Mouse (Mus musculus): ENCODE measurements around the gene Neurl3. TPM values are rescaled to one million over a fixed set of nuclear protein-coding genes. Genes with fewer than 3 reads are reported as not detected.

Gene Neurl3
- total and polyA plus RNA-seq, 3 experiments, result 0.08 to 0.09 (median 0.08) TPM

DNA sequence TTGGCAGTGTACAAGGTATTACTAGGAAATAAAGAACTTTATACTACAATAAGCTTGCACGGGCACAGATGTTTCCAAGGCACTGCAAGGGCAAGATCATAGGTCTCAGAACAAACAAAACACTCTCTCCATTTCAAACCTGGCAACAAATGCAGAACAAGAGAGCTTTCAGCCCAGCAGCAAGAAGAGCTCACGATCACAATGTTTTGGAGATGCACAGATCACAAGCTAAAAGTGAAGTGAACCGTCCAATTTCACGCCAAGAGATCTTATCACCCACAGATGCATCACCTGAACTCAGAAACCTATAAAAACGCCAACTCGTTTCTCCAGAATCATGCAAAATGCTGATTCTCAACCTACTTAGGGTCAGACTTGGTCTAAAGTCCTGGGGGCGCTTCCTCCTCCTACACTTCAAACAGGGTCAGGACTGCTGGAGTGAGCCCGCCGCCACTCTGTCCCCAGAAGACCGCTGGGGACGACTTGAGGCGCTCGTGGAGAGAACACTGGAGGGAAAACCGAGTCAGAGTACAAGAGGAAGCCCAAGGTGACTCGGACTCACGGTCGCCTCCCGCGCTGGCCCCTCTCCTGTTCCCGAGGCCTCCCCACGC is 30.9 kb downstream of the Neurl3 start:
- H3K27ac ChIP-seq (ENCODE audit: insufficient read depth, low read depth), result peak overlapping the region; percentile 50
- H3K79me2 ChIP-seq (replicated peaks; ENCODE audit: control insufficient read depth, extremely low read depth, insufficient read depth, poor library complexity, severe bottlenecking), result peaks cover 43% of the 10 kb centered on the region
- H3K4me2 ChIP-seq (ENCODE audit: insufficient read depth, low read depth, poor library complexity, severe bottlenecking), result peak overlapping the region; percentile 89
- TF ChIP-seq CTCF (conservative IDR thresholded peaks at IDR 0.05 in 1 of 2, IDR thresholded peaks at IDR 0.05 in 1 of 2; ENCODE audit: low read depth in 2 of 2, low read length in 2 of 2), result no peak
- no peak for TF ChIP-seq ZC3H11A (IDR thresholded peaks at IDR 0.05; ENCODE audit: low read depth, low read length)
- TF ChIP-seq ZKSCAN1 (IDR thresholded peaks at IDR 0.05; ENCODE audit: borderline replicate concordance, low read depth, low read length), result no peak
- H3K36me3 ChIP-seq (replicated peaks in 1 of 2; ENCODE audit: control insufficient read depth in 1 of 2, insufficient read depth in 1 of 2, low read length in 1 of 2), result peaks cover 0 to 16% of the 10 kb centered on the region in 2 experiments
- DNase-seq (ENCODE audit: extremely low read depth), result no peak
- no peaks in the 10 kb centered on the region for H3K9me3 ChIP-seq (replicated peaks; ENCODE audit: low read length)
- dilution Hi-C loops (cut with MboI; ENCODE audit: extremely low pct_ligation_motif_present, extremely low pct_unique_long_range_greater_than_20kb, low sequenced_read_pairs), result no loop called here
- peak overlapping the region; percentile 74 for H3K9ac ChIP-seq (ENCODE audit: insufficient read depth, low read depth)
- H3K4me3 ChIP-seq (replicated peaks in 1 of 3; ENCODE audit: low read depth in 2 of 3, low read length in 2 of 3, poor library complexity in 1 of 3), result peak overlapping the region; percentile 84 to 95 (median 93)
- H3K27me3 ChIP-seq (replicated peaks), result no peaks in the 10 kb centered on the region
- H3K4me1 ChIP-seq (ENCODE audit: control insufficient read depth in 1 of 2, insufficient read depth in 2 of 2), result peaks cover 16 to 49% of the 10 kb centered on the region in 2 experiments
- in situ Hi-C loops (cut with MboI; ENCODE audit: low pct_ligation_motif_present, low pct_unique_long_range_greater_than_20kb, low sequenced_read_pairs), result no loop called here

DNA sequence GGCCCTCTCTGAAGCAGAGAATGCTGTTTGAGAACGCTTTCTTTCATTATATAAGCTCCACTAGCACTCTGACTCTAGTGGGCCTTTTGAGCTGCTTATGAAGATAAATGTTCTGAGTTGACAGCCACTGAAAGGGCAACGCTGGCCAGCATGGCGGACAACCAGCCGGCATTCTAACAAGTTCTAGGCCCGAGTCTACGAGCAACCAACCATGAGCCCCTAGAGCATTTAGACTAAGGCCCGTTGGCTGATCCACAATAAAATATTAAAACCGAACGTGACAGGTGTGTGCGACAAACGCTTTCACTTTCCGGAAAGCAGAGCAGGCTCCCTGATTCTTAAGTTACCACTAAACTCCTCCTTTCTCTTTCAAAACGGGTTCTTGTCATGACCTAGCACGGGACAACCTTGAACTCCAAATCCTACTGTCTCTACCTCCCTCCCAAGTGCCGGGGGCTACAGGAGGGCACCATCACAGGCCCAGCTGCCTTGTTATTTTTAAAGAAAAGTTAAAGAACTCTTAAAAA is 32.5 kb downstream of the Neurl3 start:
- H3K36me3 ChIP-seq (replicated peaks in 1 of 2; ENCODE audit: control insufficient read depth in 1 of 2, insufficient read depth in 1 of 2, low read length in 1 of 2), result peaks cover 0 to 25% of the 10 kb centered on the region in 2 experiments
- H3K4me3 ChIP-seq (replicated peaks in 1 of 3; ENCODE audit: low read depth in 2 of 3, low read length in 2 of 3, poor library complexity in 1 of 3), result peak overlapping the region in 2 of 3 experiments; percentile 35 to 95
- TF ChIP-seq CHD2 (IDR thresholded peaks at IDR 0.05; ENCODE audit: low read length), result no peak
- peak; percentile 86 for TF ChIP-seq BHLHE40 (IDR thresholded peaks at IDR 0.05; ENCODE audit: low read depth, low read length)
- H3K9ac ChIP-seq (ENCODE audit: insufficient read depth, low read depth), result peak overlapping the region; percentile 51; the same call in 1 of the 2 replicates
- H3K27me3 ChIP-seq (replicated peaks), result no peaks in the 10 kb centered on the region
- peak overlapping the region; percentile 89 for H3K4me2 ChIP-seq (ENCODE audit: insufficient read depth, low read depth, poor library complexity, severe bottlenecking)
- H3K79me2 ChIP-seq (replicated peaks; ENCODE audit: control insufficient read depth, extremely low read depth, insufficient read depth, poor library complexity, severe bottlenecking), result peaks cover 58% of the 10 kb centered on the region
- no peak overlapping the region for H3K27ac ChIP-seq (ENCODE audit: insufficient read depth, low read depth)
- H3K4me1 ChIP-seq (ENCODE audit: control insufficient read depth in 1 of 2, insufficient read depth in 2 of 2), result peaks cover 17 to 55% of the 10 kb centered on the region in 2 experiments
- in situ Hi-C loops (cut with MboI; ENCODE audit: low pct_ligation_motif_present, low pct_unique_long_range_greater_than_20kb, low sequenced_read_pairs) (no loop called here), dilution Hi-C loops (cut with MboI; ENCODE audit: extremely low pct_ligation_motif_present, extremely low pct_unique_long_range_greater_than_20kb, low sequenced_read_pairs) (no loop called here)
- no peaks in the 10 kb centered on the region for H3K9me3 ChIP-seq (replicated peaks; ENCODE audit: low read length)
- DNase-seq (ENCODE audit: extremely low read depth), result no peak

DNA sequence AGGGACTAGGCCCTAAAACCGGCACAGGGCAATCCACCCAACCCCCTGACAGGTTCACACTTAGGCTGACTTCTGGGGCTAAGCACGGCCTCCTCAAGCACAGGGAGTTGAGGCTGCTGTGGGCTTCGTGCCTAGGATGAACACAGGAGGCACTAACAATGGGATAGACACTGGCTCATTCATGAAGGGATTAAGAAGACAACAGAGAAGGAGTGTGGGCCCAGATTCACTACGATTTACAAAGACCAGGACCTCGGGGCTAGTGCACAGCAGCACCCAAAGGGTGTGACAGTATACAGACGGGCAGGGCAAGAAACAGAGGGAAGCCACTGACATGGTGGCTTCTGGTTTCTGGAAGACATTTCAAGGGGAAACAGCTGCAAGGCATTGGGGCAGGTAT is 34.3 kb downstream of the Neurl3 start:
- H3K36me3 ChIP-seq (replicated peaks in 1 of 2; ENCODE audit: control insufficient read depth in 1 of 2, insufficient read depth in 1 of 2, low read length in 1 of 2), result peaks cover 0 to 37% of the 10 kb centered on the region in 2 experiments
- no peak for DNase-seq (ENCODE audit: extremely low read depth)
- in situ Hi-C loops (cut with MboI; ENCODE audit: low pct_ligation_motif_present, low pct_unique_long_range_greater_than_20kb, low sequenced_read_pairs) (no loop called here), dilution Hi-C loops (cut with MboI; ENCODE audit: extremely low pct_ligation_motif_present, extremely low pct_unique_long_range_greater_than_20kb, low sequenced_read_pairs) (no loop called here)
- TF ChIP-seq MAFK (IDR thresholded peaks at IDR 0.05; ENCODE audit: insufficient replicate concordance, low read length) (no peak), ZMIZ1 (IDR thresholded peaks at IDR 0.05; ENCODE audit: low read depth, low read length) (no peak)
- H3K4me1 ChIP-seq (ENCODE audit: control insufficient read depth in 1 of 2, insufficient read depth in 2 of 2), result peaks cover 25 to 70% of the 10 kb centered on the region in 2 experiments
- no peak overlapping the region for H3K27ac ChIP-seq (ENCODE audit: insufficient read depth, low read depth)
- no peaks in the 10 kb centered on the region for H3K27me3 ChIP-seq (replicated peaks)
- no peak overlapping the region for H3K4me2 ChIP-seq (ENCODE audit: insufficient read depth, low read depth, poor library complexity, severe bottlenecking)
- H3K4me3 ChIP-seq (replicated peaks in 1 of 3; ENCODE audit: low read depth in 2 of 3, low read length in 2 of 3, poor library complexity in 1 of 3), result peak overlapping the region in 1 of 3 experiments; percentile 6
- H3K9me3 ChIP-seq (replicated peaks; ENCODE audit: low read length), result no peaks in the 10 kb centered on the region
- no peak overlapping the region for H3K9ac ChIP-seq (ENCODE audit: insufficient read depth, low read depth)
- peaks cover 66% of the 10 kb centered on the region for H3K79me2 ChIP-seq (replicated peaks; ENCODE audit: control insufficient read depth, extremely low read depth, insufficient read depth, poor library complexity, severe bottlenecking)
